Mouse (Mus musculus) forebrain, embryonic 11.5 days (tissue): ENCODE measurements at regions not wholly inside any gene's neighbourhood (a gene's known extent, or its start where the extent isn't known, plus 50 kb on each side); places are given as distances from the start of the nearest gene placed in this dataset.

Experiments used
- ATAC-seq: fragments of 200-750 bp; cut with Nextera tagmentation; replicated peaks from 2 replicates; pipeline ENCODE4 v1.8.0; 2017; ENCODE audit warnings: moderate TSS enrichment; ENCODE audit not compliant: low FRiP score
- DNase-seq: peaks from one replicate; pipeline ENCODE4 v3.0.0-alpha.2; 2017; ENCODE audit warnings: low spot score
- H3K27ac ChIP-seq: fragments of 300-500 bp; sonication (generic); 2 replicates; pipeline ENCODE4 v1.5.1; 2014; ENCODE audit warnings: low read depth, low read length
- H3K27me3 ChIP-seq: fragments of 300-500 bp; sonication (generic); 2 replicates; pipeline ENCODE4 v1.6.1; 2014; ENCODE audit warnings: mild to moderate bottlenecking, low read length, mixed read lengths; ENCODE audit not compliant: control insufficient read depth, insufficient read depth
- H3K36me3 ChIP-seq: fragments of 300-500 bp; sonication (generic); 2 replicates; pipeline ENCODE4 v1.6.1; 2014; ENCODE audit warnings: mild to moderate bottlenecking, low read length, moderate library complexity, mixed read lengths; ENCODE audit not compliant: control insufficient read depth, insufficient read depth
- H3K4me1 ChIP-seq: fragments of 300-500 bp; sonication (generic); replicated peaks from 2 replicates; pipeline ENCODE4 v1.6.1; 2014; ENCODE audit warnings: low read length, mixed read lengths; ENCODE audit not compliant: control insufficient read depth, insufficient read depth
- H3K4me2 ChIP-seq: fragments of 300-500 bp; sonication (generic); 2 replicates; pipeline ENCODE4 v1.6.1; 2014; ENCODE audit warnings: low read depth, mild to moderate bottlenecking, low read length, moderate library complexity, mixed read lengths; ENCODE audit not compliant: severe bottlenecking
- H3K4me3 ChIP-seq: fragments of 300-500 bp; sonication (generic); 2 replicates; pipeline ENCODE4 v1.5.1; 2014; ENCODE audit warnings: low read depth, low read length
- H3K9ac ChIP-seq: fragments of 300-500 bp; sonication (generic); 2 replicates; pipeline ENCODE4 v1.6.1; 2014; ENCODE audit warnings: low read length
- H3K9me3 ChIP-seq: fragments of 300-500 bp; sonication (generic); 2 replicates; pipeline ENCODE4 v1.6.1; 2016; ENCODE audit warnings: low read length, mixed read lengths; ENCODE audit not compliant: control insufficient read depth
- WGBS: fragments of 180-500 bp; shearing (Covaris S2); extraction: QIAGEN DNeasy Blood & Tissue Kit; methylation state at CpG from one replicate; pipeline ENCODE4 v1.1.7; 2014; 5-methylcytosine and 5-hydroxymethylcytosine counted together

DNA sequence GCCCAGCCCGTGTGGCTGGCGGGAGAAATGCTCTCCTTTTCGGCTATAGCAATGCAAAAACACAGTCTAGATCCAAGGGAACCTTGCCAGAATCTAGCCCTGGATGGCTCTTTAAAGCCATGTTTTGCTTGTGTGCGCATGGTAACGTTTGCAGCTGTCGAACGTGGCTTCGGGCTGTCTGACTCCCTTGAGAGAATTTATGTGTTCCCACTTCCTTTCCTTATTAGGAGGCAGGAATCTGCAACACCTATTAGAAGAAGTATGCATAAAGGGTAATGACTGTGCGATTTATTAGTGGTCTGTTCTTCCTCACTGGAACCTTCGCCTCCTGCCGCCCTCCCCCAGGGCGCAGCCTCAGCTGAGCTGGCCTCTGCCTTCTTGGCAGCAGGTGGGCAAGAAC is 90.4 kb upstream of the Gas1 start:
- H3K9me3 ChIP-seq, result no peaks in the 10 kb centered on the region
- no peaks in the 10 kb centered on the region for H3K36me3 ChIP-seq
- no peak for ATAC-seq
- H3K9ac ChIP-seq, result no peak overlapping the region
- H3K27ac ChIP-seq, result no peak overlapping the region
- no peak overlapping the region for H3K4me3 ChIP-seq
- no peak overlapping the region for H3K4me2 ChIP-seq
- H3K27me3 ChIP-seq, result no peaks in the 10 kb centered on the region
- WGBS, result 71% methylated on average over 12 of the region's 12 CpGs
- H3K4me1 ChIP-seq, result no peaks in the 10 kb centered on the region
- no peak for DNase-seq

DNA sequence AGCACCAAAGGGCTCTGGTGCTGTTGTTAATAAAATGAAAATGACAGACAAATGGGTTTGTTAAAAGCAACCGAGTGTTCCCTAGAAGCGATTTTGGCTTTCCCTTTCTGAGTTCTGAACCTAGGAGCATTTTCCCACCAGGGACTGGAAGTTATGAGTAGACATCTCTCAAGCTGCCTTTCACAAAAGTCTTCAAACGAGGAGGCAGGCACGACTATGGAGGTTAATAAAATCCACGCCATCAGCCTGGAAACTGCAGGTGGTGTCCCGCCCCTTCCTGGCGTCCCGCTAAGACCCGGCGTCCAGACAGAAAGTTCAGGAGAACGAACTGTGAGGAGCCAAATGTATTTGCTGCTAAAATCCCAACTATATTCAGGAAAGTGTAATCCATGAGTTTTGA is 91.1 kb upstream of the Gas1 start:
- H3K9me3 ChIP-seq, result no peaks in the 10 kb centered on the region
- no peak overlapping the region for H3K9ac ChIP-seq
- H3K4me3 ChIP-seq, result no peak overlapping the region
- H3K27me3 ChIP-seq, result no peaks in the 10 kb centered on the region
- H3K36me3 ChIP-seq, result no peaks in the 10 kb centered on the region
- no peak overlapping the region for H3K4me2 ChIP-seq
- 84% methylated on average over 11 of the region's 11 CpGs for WGBS
- H3K27ac ChIP-seq, result no peak overlapping the region
- DNase-seq, result no peak
- no peak for ATAC-seq
- no peaks in the 10 kb centered on the region for H3K4me1 ChIP-seq

DNA sequence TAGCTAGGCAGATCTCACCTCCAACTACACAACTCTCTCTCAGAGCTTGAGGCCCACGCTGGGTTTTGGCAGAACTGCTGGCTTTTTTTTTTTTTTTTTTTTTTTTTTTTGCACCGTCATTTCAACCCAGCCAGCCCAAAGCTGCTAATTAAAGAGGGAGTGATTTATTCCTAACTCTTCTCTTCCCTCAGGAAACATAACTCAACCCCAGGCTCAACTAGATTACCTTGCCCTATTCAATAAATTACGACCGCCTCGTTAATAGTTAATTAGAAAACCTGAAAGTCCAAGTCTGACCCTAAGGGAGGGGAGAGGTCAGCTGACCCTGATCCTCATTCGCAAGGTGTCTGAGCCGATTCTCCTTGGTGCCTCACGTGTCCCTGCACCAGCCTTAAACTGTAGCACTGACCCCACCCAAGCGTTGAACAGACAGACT is 92.3 kb upstream of the Gas1 start:
- DNase-seq (no peak), ATAC-seq (no peak)
- Histone ChIP-seq H3K9ac (no peak overlapping the region), H3K27ac (no peak overlapping the region), H3K9me3 (no peaks in the 10 kb centered on the region), H3K4me1 (no peaks in the 10 kb centered on the region), H3K4me3 (no peak overlapping the region), H3K4me2 (no peak overlapping the region), H3K36me3 (no peaks in the 10 kb centered on the region), H3K27me3 (no peaks in the 10 kb centered on the region)
- 50% methylated on average over 9 of the region's 9 CpGs for WGBS

DNA sequence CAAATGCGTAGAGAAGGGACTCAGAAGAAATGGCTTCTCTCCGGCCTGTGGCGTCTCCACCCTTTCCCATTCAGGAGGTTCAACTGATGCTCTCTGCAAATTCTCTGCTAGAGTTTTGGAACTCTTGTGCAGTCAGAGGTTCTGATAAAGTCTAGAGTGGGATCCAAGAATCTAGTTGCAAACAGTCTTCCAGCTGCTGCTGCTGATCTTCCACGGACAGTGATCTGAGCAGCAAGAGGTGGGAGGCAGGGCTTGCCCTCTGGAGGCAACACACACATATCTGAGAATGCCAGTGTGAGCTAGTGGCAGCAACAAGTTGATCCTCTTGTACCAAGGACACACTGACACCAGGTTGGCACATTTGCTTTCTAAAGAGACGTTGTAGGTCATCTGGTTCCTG is 93.4 kb upstream of the Gas1 start:
- DNase-seq (no peak), ATAC-seq (no peak)
- Histone ChIP-seq H3K27me3 (no peaks in the 10 kb centered on the region), H3K9ac (no peak overlapping the region), H3K36me3 (no peaks in the 10 kb centered on the region), H3K4me2 (no peak overlapping the region), H3K4me3 (no peak overlapping the region), H3K9me3 (no peaks in the 10 kb centered on the region), H3K4me1 (no peaks in the 10 kb centered on the region), H3K27ac (no peak overlapping the region)
- WGBS, result 84% methylated on average over 5 of the region's 5 CpGs

DNA sequence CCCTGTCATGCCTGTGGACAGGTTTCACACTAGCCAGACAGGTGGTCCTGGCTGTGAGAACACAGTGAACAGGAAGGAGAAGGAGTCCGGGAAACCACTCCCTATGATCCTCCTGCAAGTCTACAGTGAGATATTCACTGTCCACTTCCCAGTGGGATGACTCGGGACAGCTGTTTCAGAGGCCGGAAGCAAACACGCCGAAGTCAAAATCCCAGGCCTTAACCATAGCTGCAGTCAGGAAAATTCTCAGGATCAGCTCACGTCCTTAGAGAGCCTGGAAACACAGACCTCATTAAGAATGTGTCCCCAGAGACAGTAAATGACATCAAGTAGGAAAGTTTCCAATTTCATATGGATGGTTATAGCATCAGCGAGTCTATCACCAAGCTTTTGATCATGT is 96.2 kb upstream of the Gas1 start:
- ATAC-seq (no peak), DNase-seq (no peak)
- no peaks in the 10 kb centered on the region for H3K27me3 ChIP-seq
- no peaks in the 10 kb centered on the region for H3K9me3 ChIP-seq
- no peaks in the 10 kb centered on the region for H3K4me1 ChIP-seq
- no peak overlapping the region for H3K4me3 ChIP-seq
- no peak overlapping the region for H3K4me2 ChIP-seq
- WGBS, result 96% methylated on average over 7 of the region's 7 CpGs
- H3K27ac ChIP-seq, result no peak overlapping the region
- no peaks in the 10 kb centered on the region for H3K36me3 ChIP-seq
- no peak overlapping the region for H3K9ac ChIP-seq

DNA sequence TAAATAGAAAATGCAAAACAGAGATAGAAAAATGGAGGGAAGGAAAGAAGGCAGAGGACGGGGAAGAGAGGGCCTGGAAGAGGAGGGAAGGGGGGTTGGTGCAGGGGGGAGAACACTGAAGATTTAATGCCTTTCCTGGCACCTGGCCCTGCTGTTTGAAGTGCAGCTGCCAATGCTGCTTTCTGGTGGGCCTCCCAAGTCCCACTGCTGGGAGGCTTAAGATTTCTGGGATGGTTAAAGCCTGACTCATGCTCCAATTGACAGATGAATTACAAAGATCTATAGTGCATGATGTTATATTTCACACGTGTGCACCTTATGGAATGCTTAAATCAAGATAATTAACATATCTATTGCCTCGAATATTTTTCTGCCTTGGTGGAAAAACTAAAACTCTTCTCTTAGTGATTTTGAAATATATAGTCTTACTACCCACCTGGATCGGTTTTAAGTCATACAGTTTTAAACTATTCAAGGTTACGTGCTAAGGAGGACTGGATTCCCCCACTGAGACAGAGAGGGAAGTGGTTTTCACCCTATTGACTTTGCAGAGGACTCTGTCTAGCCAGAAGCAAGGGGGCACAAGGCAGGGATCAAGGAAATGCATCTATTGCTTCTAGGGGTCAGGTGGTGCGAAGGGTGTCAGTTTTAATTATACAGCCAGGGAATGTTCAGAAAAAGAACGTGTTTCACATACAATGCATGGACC is 105.5 kb upstream of the Gas1 start:
- H3K36me3 ChIP-seq, result no peaks in the 10 kb centered on the region
- H3K27me3 ChIP-seq, result no peaks in the 10 kb centered on the region
- no peak for DNase-seq
- H3K9me3 ChIP-seq, result no peaks in the 10 kb centered on the region
- no peak overlapping the region for H3K27ac ChIP-seq
- ATAC-seq, result no peak
- H3K9ac ChIP-seq, result no peak overlapping the region
- H3K4me1 ChIP-seq, result no peaks in the 10 kb centered on the region
- H3K4me3 ChIP-seq, result no peak overlapping the region
- 71% methylated on average over 7 of the region's 7 CpGs for WGBS
- H3K4me2 ChIP-seq, result no peak overlapping the region

DNA sequence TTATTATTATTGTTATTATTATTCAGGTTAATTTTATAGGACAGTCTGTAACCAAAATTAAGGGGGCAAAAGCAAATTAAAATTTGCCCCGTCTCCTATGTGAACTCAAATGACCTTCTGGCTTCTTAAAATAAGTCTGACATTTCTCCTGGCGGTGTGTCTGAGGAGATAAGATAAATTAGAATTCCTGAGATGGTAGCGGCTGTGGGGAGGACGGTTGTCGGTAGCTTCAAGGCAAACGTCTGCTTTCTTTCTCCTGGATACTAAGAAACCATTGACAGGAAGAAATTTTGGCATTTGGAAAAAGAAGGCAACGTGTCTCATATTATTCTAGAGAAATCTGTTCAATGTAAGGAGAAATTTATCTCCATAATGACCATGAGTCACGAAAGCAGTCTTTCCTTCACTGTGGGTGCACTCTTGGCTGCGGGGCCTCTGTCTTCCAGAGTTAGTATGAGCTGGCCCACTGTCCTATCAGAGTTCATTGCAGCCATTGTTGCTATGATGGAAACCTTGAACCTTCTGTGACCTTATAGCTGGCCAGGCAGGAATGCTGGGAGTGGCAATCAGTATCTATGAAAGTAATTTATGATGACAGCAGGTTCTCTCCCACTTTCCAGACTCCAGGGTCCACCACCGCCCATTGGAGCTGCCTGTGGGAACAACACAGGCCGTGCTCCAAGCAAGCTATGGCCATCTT is 109.5 kb upstream of the Gas1 start:
- no peak overlapping the region for H3K4me3 ChIP-seq
- H3K27ac ChIP-seq, result no peak overlapping the region
- H3K36me3 ChIP-seq, result no peaks in the 10 kb centered on the region
- H3K9me3 ChIP-seq, result no peaks in the 10 kb centered on the region
- ATAC-seq, result no peak
- H3K27me3 ChIP-seq, result no peaks in the 10 kb centered on the region
- DNase-seq, result no peak
- no peak overlapping the region for H3K4me2 ChIP-seq
- 86% methylated on average over 11 of the region's 11 CpGs for WGBS
- H3K9ac ChIP-seq, result no peak overlapping the region
- no peaks in the 10 kb centered on the region for H3K4me1 ChIP-seq

DNA sequence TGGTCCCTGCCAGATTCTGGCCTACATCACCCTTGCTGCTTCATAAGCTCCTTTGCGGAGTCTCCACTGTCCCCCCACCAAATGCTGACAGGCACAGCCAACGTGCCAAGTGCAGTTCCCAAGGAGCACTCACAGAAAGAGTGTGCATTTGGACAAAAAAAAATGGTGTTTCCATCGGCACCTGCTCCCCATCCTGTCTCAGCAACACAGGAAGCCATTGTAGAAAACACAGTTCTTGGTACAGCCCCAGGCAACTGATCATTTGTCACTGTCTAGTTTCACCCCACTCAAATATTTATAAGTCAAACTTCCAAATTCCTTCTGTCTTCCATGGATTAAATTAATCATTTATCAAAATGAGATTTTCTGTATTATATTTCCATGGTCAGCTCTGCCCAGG is 112.5 kb upstream of the Gas1 start:
- ATAC-seq (no peak), DNase-seq (no peak)
- 77% methylated on average over 3 of the region's 3 CpGs for WGBS
- H3K4me1 ChIP-seq, result no peaks in the 10 kb centered on the region
- H3K9ac ChIP-seq, result no peak overlapping the region
- H3K36me3 ChIP-seq, result no peaks in the 10 kb centered on the region
- H3K4me2 ChIP-seq, result no peak overlapping the region
- H3K27me3 ChIP-seq, result no peaks in the 10 kb centered on the region
- H3K27ac ChIP-seq, result no peak overlapping the region
- no peak overlapping the region for H3K4me3 ChIP-seq
- no peaks in the 10 kb centered on the region for H3K9me3 ChIP-seq

DNA sequence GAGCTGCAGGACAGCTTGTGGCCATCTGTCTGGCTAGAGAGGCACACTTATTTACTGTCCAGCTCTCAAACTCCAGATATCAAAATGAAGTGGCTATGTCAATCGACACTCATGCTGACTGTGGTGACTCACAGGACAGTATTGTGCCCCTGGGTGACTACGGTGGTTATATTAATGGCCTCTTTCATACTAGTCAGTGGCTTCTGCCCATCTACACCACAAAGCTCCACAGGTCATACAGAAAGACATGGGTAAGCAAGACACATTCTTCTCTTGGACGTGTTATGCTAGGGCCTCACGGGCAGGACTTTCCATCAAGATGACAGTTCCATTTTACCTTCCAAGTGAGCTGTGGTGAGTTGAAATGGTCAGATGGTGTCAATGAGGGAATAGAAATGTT is 113.7 kb upstream of the Gas1 start:
- ATAC-seq, result no peak
- DNase-seq, result no peak

More for the DNA sequence above, 113.7 kb upstream of the Gas1 start:
- H3K36me3 ChIP-seq, result no peaks in the 10 kb centered on the region
- no peaks in the 10 kb centered on the region for H3K27me3 ChIP-seq
- no peak overlapping the region for H3K27ac ChIP-seq
- H3K9ac ChIP-seq, result no peak overlapping the region
- no peaks in the 10 kb centered on the region for H3K4me1 ChIP-seq
- 91% methylated on average over 4 of the region's 4 CpGs for WGBS
- H3K4me2 ChIP-seq, result no peak overlapping the region
- no peaks in the 10 kb centered on the region for H3K9me3 ChIP-seq
- H3K4me3 ChIP-seq, result no peak overlapping the region
